Mouse (Mus musculus) spleen, adult 2 months (tissue): ENCODE data around the gene Fry. TPM values are rescaled to one million over a fixed set of nuclear protein-coding genes. Genes with fewer than 3 reads are reported as not detected.

ENCODE experiments used
- DNase-seq, 2 experiments: peaks; one replicate each; pipeline versions ENCODE4 v3.0.0 to v3.0.0-alpha.2; 2012 to 2021; ENCODE audit warnings: low spot score in 2 of 2, low read depth in 1 of 2
- H3K27ac ChIP-seq: fragments of 200-500 bp; 2 replicates; pipeline ENCODE4 v1.5.1; 2012; ENCODE audit warnings: low read length, inconsistent platforms; ENCODE audit not compliant: insufficient read depth
- H3K27me3 ChIP-seq: fragments of 200-500 bp; 2 replicates; pipeline ENCODE4 v1.6.1; 2012; ENCODE audit warnings: mild to moderate bottlenecking, moderate library complexity, low read length, inconsistent platforms; ENCODE audit not compliant: control insufficient read depth, insufficient read depth
- H3K36me3 ChIP-seq: fragments of 200-500 bp; 2 replicates; pipeline ENCODE4 v1.6.1; 2012; ENCODE audit warnings: mild to moderate bottlenecking, low read length, inconsistent platforms; ENCODE audit not compliant: control insufficient read depth, insufficient read depth
- H3K4me1 ChIP-seq: fragments of 200-500 bp; 2 replicates; pipeline ENCODE4 v1.6.1; 2011; ENCODE audit warnings: inconsistent platforms; ENCODE audit not compliant: control insufficient read depth, insufficient read depth, insufficient read length
- H3K4me3 ChIP-seq: fragments of 200-500 bp; 2 replicates; pipeline ENCODE4 v1.5.1; 2011; ENCODE audit warnings: mild to moderate bottlenecking, inconsistent platforms; ENCODE audit not compliant: insufficient read depth, insufficient read length; ENCODE audit errors: extremely low read depth
- CTCF ChIP-seq: fragments of 200-500 bp; IDR thresholded peaks from 2 replicates; pipeline ENCODE4 v1.5.1; 2011; ENCODE audit warnings: mild to moderate bottlenecking, inconsistent platforms; ENCODE audit not compliant: insufficient read depth, insufficient read length, insufficient replicate concordance; ENCODE audit errors: extremely low read depth
- POLR2A ChIP-seq: fragments of 200-500 bp; IDR thresholded peaks from 2 replicates; pipeline ENCODE4 v1.6.1; 2011; ENCODE audit warnings: low read depth, low read length, inconsistent platforms
- WGBS: fragments of 180-500 bp; shearing (Covaris S2); methylation state at CpG from one replicate; pipeline ENCODE4 v1.1.7; 2018; 5-methylcytosine and 5-hydroxymethylcytosine counted together
- polyA plus RNA-seq: library from polyadenylated mRNA; depleted of rRNA; stranded (reverse); fragments of >200 nt; gene quantifications from 2 replicates; pipeline ENCODE4 v1.2.3, GENCODE M21; 2012

Fry gene
- polyA plus RNA-seq, 1 experiment: 9.2 TPM

- H3K4me3 ChIP-seq: no peak overlapping the region
- DNase-seq: no peak
- H3K27ac ChIP-seq: no peak overlapping the region
- TF ChIP-seq CTCF (no peak), POLR2A (no peak)
- H3K4me1 ChIP-seq: peaks cover 3% of the 10 kb centered on the region; the same call in 1 of the 2 replicates
- H3K36me3 ChIP-seq: no peaks in the 10 kb centered on the region
- no peaks in the 10 kb centered on the region for H3K27me3 ChIP-seq
- 58% methylated on average over 3 of the region's 3 CpGs for WGBS
Observed at GRCm38 (mm10) chr5:150292186-150292585, 173.7 kb downstream of the Fry start.

GRCm38 (mm10) chr5:150294306-150294705, 175.9 kb downstream of the Fry start:
- Histone ChIP-seq H3K4me3 (no peak overlapping the region), H3K27me3 (no peaks in the 10 kb centered on the region), H3K36me3 (no peaks in the 10 kb centered on the region), H3K4me1 (peaks cover 3% of the 10 kb centered on the region; the same call in 1 of the 2 replicates), H3K27ac (no peak overlapping the region)
- TF ChIP-seq CTCF: no peak
- no peak for TF ChIP-seq POLR2A
- DNase-seq: no peak
- 94% methylated on average over 11 of the region's 11 CpGs for WGBS

DNA sequence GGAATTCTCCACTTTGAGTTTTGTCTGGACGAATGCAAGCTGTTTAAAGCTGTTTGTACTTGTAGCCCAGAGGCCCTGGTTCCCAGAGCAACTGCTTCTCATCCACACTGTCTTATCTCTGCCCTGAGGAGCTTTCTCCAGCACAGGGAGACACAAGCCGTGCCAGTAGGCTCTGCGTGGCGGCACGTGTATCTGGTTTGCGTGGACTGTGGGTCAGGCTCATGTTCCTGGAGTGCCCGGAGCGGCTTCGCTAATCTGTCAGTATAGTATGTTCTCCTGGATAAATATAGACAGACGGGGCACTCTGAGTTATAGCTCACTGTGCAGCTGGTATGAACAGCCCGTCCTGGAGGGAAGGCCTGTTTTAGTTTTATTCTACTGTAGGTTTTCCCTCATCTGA, 176.7 kb downstream of the Fry start:
- no peaks in the 10 kb centered on the region for H3K4me1 ChIP-seq
- 86% methylated on average over 11 of the region's 11 CpGs for WGBS
- H3K27ac ChIP-seq: no peak overlapping the region
- TF ChIP-seq CTCF: no peak
- TF ChIP-seq POLR2A: no peak
- H3K36me3 ChIP-seq: no peaks in the 10 kb centered on the region
- no peak overlapping the region for H3K4me3 ChIP-seq
- H3K27me3 ChIP-seq: no peaks in the 10 kb centered on the region
- DNase-seq: no peak

DNA sequence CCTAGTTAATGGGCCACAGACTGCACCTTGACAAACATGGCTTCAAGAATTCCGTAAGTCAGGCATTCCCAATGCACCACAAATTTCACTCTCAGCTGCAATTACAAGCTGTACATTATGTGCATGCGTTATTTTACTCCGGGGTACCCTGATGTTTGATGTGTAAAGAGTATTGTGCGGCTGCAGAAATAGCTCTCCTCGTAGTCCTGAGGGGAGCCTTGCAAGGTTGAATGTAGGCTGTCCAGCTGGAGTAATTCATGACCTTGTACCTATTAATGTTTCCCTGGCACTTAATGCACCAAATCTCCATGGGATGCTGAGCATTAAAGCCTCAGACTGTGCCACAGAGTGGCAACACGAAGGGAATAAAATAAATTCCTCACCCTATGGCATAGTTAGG, 180.5 kb downstream of the Fry start:
- Histone ChIP-seq H3K36me3 (no peaks in the 10 kb centered on the region), H3K4me1 (no peaks in the 10 kb centered on the region), H3K4me3 (no peak overlapping the region), H3K27ac (no peak overlapping the region), H3K27me3 (no peaks in the 10 kb centered on the region)
- DNase-seq: no peak
- WGBS: 90% methylated on average over 6 of the region's 6 CpGs
- TF ChIP-seq POLR2A (no peak), CTCF (no peak)

DNA sequence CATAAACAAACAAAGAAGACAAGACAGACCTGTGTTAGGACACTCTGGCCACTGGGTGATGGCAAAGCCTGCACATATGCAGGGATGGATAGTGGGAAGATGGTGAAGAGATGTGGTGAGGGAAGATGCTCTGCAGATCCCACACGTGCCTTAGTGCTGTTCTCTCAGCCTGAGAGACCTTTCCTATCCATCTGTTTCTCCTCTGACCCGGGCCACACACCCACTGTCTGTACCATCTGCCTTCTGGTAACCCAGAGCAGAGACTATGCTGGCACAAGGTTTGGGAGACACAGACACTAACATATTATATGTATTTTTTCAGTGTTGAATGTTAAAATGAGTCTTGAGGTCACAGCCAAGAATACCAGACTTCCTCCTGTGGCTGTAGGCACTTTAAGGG, 183.7 kb downstream of the Fry start:
- 85% methylated on average over 2 of the region's 2 CpGs for WGBS
- TF ChIP-seq CTCF: no peak
- no peak for TF ChIP-seq POLR2A
- H3K4me1 ChIP-seq: peaks cover 8% of the 10 kb centered on the region; the same call in 1 of the 2 replicates
- DNase-seq: no peak
- H3K27me3 ChIP-seq: no peaks in the 10 kb centered on the region
- H3K36me3 ChIP-seq: no peaks in the 10 kb centered on the region
- H3K4me3 ChIP-seq: no peak overlapping the region
- H3K27ac ChIP-seq: no peak overlapping the region

- WGBS: 90% methylated on average over 5 of the region's 5 CpGs
- Histone ChIP-seq H3K36me3 (no peaks in the 10 kb centered on the region), H3K4me1 (peaks cover 13% of the 10 kb centered on the region; the same call in 1 of the 2 replicates)
Observed at GRCm38 (mm10) chr5:150302996-150303395, 184.6 kb downstream of the Fry start.

GRCm38 (mm10) chr5:150306497-150306896, 188.1 kb downstream of the Fry start:
- 26% methylated on average over 5 of the region's 5 CpGs for WGBS
- TF ChIP-seq CTCF: no peak
- TF ChIP-seq POLR2A: no peak

More at GRCm38 (mm10) chr5:150302996-150303395, 184.6 kb downstream of the Fry start:
- TF ChIP-seq CTCF (no peak), POLR2A (no peak)
- Histone ChIP-seq H3K27ac (no peak overlapping the region), H3K27me3 (no peaks in the 10 kb centered on the region), H3K4me3 (no peak overlapping the region)
- no peak for DNase-seq

DNA sequence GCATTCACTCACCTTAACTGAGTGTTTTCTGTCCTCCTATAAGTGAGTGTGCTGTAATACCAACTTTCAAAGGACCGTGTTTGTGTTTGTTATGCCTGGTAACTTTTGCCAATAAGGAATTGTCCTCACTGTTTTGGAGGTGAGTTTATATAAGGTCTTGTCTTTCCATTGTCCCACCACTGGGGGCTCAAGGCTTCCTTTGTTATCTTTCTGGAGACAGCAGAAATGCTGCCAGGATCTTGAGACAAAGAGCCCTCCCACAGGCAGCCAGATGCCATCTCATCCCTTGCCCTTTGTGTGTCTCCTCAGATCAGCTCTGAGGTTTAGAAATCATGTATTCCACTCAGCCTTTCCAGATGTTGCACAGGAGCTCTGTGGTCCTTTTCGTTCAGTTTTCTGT, 194.8 kb downstream of the Fry start:
- no peak for TF ChIP-seq POLR2A
- no peak for TF ChIP-seq CTCF
- no peak overlapping the region for H3K27ac ChIP-seq
- no peak overlapping the region for H3K4me3 ChIP-seq
- WGBS: 83% methylated on average over 2 of the region's 2 CpGs
- DNase-seq: no peak
- H3K36me3 ChIP-seq: peaks cover 2% of the 10 kb centered on the region; the same call in 1 of the 2 replicates
- H3K4me1 ChIP-seq: no peaks in the 10 kb centered on the region
- no peaks in the 10 kb centered on the region for H3K27me3 ChIP-seq

More at GRCm38 (mm10) chr5:150306497-150306896, 188.1 kb downstream of the Fry start:
- H3K4me1 ChIP-seq: peaks cover 13% of the 10 kb centered on the region; the same call in 1 of the 2 replicates
- peak in 1 of 2 experiments; percentile 52 for DNase-seq
- H3K27ac ChIP-seq: peak overlapping the region; percentile 84
- peaks cover 2% of the 10 kb centered on the region; the same call in 1 of the 2 replicates for H3K36me3 ChIP-seq
- H3K4me3 ChIP-seq: no peak overlapping the region; the same call in 1 of the 2 replicates
- H3K27me3 ChIP-seq: no peaks in the 10 kb centered on the region
